Mouse (Mus musculus) embryonic facial prominence, embryonic 13.5 days (tissue): ENCODE results near the gene Slc36a4. TPM values are rescaled to one million over a fixed set of nuclear protein-coding genes. Genes with fewer than 3 reads are reported as not detected.

Experiments used
- ATAC-seq: fragments of 200-750 bp; cut with Nextera tagmentation; 2 replicates; pipeline ENCODE4 v1.8.0; 2017; ENCODE audit warnings: low read depth; ENCODE audit not compliant: insufficient number of reproducible peaks, insufficient read depth, low FRiP score, low TSS enrichment
- H3K27ac ChIP-seq: fragments of 300-500 bp; sonication (generic); 2 replicates; pipeline ENCODE4 v1.5.1; 2015; ENCODE audit warnings: moderate library complexity, mild to moderate bottlenecking, inconsistent platforms
- H3K27me3 ChIP-seq: fragments of 300-500 bp; sonication (generic); 2 replicates; pipeline ENCODE4 v1.6.1; 2015; ENCODE audit warnings: mild to moderate bottlenecking, inconsistent platforms
- H3K36me3 ChIP-seq: fragments of 300-500 bp; sonication (generic); 2 replicates; pipeline ENCODE4 v1.6.1; 2015; ENCODE audit warnings: mild to moderate bottlenecking, inconsistent platforms
- H3K4me1 ChIP-seq: fragments of 300-500 bp; sonication (generic); 2 replicates; pipeline ENCODE4 v1.6.1; 2015; ENCODE audit warnings: inconsistent platforms
- H3K4me2 ChIP-seq: fragments of 300-500 bp; sonication (generic); 2 replicates; pipeline ENCODE4 v1.6.1; 2015; ENCODE audit warnings: moderate library complexity, mild to moderate bottlenecking, inconsistent platforms
- H3K4me3 ChIP-seq: fragments of 300-500 bp; sonication (generic); 2 replicates; pipeline ENCODE4 v1.5.1; 2015; ENCODE audit warnings: mild to moderate bottlenecking, inconsistent platforms
- H3K9ac ChIP-seq: fragments of 300-500 bp; sonication (generic); 2 replicates; pipeline ENCODE4 v1.6.1; 2015; ENCODE audit warnings: mild to moderate bottlenecking, inconsistent platforms
- H3K9me3 ChIP-seq: fragments of 300-500 bp; sonication (generic); 2 replicates; pipeline ENCODE4 v1.6.1; 2016; ENCODE audit warnings: inconsistent platforms
- WGBS: fragments of 180-500 bp; shearing (Covaris S2); methylation state at CpG from one replicate; pipeline ENCODE4 v1.1.7; 2015; ENCODE audit warnings: mixed read lengths; 5-methylcytosine and 5-hydroxymethylcytosine counted together
- polyA plus RNA-seq: library from polyadenylated mRNA; unstranded; fragments of >200 nt; fragmentation: Nextera tagmentation; extraction: Ambion mirVana; gene quantifications from 2 replicates; pipeline ENCODE4 v1.2.1, GENCODE M21; 2015

Gene Slc36a4
- polyA plus RNA-seq, 1 experiment from 2014 or later, result 19.1 TPM

DNA sequence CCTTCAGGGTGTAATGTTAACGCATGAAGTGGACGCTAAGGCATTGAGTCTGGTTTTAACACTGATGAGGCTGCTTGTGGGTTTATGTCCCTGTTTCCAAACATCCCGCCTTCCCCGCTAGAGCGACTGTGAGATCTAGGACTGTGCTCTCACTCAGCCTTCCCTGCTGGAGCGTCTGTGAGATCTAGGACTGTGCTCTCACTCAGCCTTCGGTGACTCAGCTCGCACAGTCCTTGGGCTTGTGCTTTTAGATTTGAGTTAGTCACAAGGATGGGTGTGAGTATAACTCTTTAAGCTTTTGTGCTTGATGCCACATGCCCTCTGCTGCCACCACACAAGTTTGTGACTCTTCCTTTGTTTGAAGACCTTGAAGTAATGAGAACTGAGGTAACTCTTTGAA, 17.6 kb downstream of the Slc36a4 start:
- 94% methylated on average over 8 of the region's 8 CpGs for WGBS
- H3K27me3 ChIP-seq, result no peaks in the 10 kb centered on the region
- ATAC-seq, result no peak
- peaks cover 87% of the 10 kb centered on the region for H3K36me3 ChIP-seq
- H3K27ac ChIP-seq, result no peak overlapping the region
- no peak overlapping the region for H3K9ac ChIP-seq
- no peaks in the 10 kb centered on the region for H3K9me3 ChIP-seq
- H3K4me1 ChIP-seq, result no peaks in the 10 kb centered on the region
- H3K4me3 ChIP-seq, result no peak overlapping the region
- no peak overlapping the region for H3K4me2 ChIP-seq

DNA sequence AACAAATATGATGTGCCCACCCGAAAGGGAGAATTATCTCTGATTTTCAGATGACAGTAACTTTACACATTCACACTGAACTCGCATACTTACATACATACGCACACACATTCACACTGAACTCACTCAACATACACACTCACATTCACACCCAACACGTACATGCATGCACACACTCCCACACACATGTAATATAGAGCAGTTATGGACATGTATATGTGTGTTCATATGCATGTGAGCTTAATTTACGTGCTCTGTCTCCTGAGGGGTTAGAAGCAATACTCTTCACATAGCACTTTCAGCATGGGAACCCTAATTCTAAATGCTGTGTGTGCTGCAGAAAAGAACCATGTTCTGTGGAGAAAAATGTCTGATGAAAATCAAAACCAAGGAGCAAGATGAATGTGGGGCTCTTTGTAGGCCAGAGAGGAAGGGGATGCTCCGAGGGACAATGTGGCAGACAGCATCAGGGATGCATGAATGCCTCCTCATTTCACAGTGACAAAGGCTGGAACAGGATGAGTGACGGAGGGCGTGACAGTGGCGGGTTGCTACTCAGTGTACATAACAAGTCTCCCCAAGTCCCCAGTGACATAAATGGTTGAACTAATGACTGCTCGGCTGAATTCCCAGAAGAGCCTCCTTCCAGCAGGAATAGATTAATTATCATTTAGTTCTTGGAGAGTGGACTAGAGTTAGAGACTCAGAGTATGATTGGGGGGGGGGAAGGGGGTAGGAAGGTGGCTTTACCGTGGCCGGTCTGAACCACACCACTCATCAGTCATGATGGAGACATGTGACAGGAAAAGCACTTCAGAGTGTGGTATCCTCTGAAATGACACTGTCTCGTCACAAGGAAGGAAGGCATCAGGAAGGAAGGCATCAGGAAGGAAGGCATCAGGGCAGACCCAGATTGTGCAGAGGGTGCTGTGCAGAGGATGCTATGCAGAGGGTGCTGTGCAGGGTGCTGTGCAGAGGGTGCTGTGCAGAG, 22.5 kb downstream of the Slc36a4 start:
- no peak overlapping the region for H3K4me3 ChIP-seq
- no peak overlapping the region for H3K27ac ChIP-seq
- H3K9me3 ChIP-seq, result no peaks in the 10 kb centered on the region
- H3K27me3 ChIP-seq, result no peaks in the 10 kb centered on the region
- WGBS, result 69% methylated on average over 13 of the region's 13 CpGs
- H3K9ac ChIP-seq, result no peak overlapping the region
- ATAC-seq, result no peak
- no peaks in the 10 kb centered on the region for H3K4me1 ChIP-seq
- peaks cover 83% of the 10 kb centered on the region for H3K36me3 ChIP-seq
- H3K4me2 ChIP-seq, result no peak overlapping the region

DNA sequence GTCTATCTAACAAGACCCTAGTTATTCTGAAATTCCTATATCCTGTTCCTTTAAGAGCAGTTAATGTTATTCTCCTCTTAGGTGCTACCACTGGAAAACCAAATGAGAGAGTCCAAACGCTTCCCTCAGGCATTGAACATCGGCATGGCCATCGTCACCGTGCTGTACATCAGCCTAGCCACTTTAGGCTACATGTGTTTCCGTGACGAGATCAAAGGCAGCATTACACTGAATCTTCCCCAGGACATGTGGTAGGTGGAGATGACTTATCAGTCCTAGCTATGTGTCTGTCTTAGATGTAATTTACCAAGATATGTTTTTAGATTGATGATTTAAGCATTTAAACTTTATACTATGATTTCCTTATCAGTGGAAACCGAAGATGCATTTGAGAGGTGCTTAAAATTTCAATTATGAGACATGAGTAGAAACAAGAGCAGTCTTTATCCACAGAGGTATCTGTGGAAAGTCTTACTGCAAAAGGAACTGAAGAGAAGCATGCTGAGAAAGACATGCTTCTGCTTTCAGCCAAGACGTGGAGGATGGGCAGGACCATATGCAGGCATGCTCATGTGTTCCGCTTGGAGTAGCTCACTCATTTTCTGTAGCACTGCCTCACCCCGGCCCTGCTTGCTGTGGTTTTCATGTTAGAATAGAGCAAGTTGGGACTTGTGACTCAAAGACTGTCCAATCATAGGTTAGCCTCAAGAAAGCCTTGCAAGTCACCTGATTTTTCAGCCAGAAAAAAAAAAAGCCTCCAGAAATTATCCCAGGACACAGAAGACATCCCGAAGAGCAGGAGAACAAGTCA, 24.7 kb downstream of the Slc36a4 start:
- H3K27me3 ChIP-seq, result no peaks in the 10 kb centered on the region
- H3K4me2 ChIP-seq, result no peak overlapping the region
- H3K36me3 ChIP-seq, result peaks cover 84% of the 10 kb centered on the region
- no peak overlapping the region for H3K4me3 ChIP-seq
- no peak overlapping the region for H3K27ac ChIP-seq
- H3K9ac ChIP-seq, result no peak overlapping the region
- no peaks in the 10 kb centered on the region for H3K4me1 ChIP-seq
- ATAC-seq, result no peak
- 76% methylated on average over 11 of the region's 11 CpGs for WGBS
- no peaks in the 10 kb centered on the region for H3K9me3 ChIP-seq

DNA sequence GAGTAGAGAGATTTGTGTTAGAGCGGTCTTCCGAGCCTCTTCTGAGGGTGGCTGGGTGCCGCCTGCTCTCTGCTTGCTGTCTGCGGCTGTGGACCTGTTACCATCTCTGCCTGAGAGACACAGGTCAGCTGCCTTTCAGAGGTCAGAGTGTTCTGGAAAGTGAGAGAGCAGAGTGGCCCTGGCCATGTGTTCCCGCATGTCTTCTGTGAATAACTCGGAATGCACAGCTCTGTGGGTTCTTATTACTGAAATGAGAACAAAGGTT, 25.3 kb downstream of the Slc36a4 start:
- Histone ChIP-seq H3K27ac (no peak overlapping the region), H3K27me3 (no peaks in the 10 kb centered on the region), H3K9ac (no peak overlapping the region), H3K9me3 (no peaks in the 10 kb centered on the region), H3K4me3 (no peak overlapping the region), H3K36me3 (peaks cover 84% of the 10 kb centered on the region), H3K4me2 (no peak overlapping the region), H3K4me1 (no peaks in the 10 kb centered on the region)
- ATAC-seq, result no peak
- 84% methylated on average over 6 of the region's 6 CpGs for WGBS

DNA sequence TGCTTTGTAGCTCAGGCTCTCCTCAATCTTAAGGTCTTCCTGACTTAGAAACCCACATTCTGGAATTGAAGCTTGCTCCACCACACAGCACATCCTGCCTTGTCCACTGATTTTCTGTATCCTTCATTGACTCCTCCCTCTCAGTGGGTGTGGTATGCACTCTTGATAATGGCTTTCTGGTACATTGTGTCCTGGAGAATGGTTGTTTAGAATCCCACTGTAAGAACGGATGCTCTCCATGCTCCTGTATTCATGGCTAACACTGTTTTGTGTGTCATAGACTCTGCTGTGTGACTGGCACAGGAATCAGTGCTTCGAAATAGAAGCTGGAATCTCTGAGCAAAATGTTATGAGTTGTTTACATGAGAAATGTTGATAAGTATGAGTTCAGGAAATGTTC, 28.0 kb downstream of the Slc36a4 start:
- 87% methylated on average over 2 of the region's 2 CpGs for WGBS
- Histone ChIP-seq H3K4me1 (no peaks in the 10 kb centered on the region), H3K9me3 (no peaks in the 10 kb centered on the region), H3K9ac (no peak overlapping the region), H3K36me3 (peaks cover 66% of the 10 kb centered on the region), H3K27ac (no peak overlapping the region), H3K4me3 (no peak overlapping the region), H3K27me3 (no peaks in the 10 kb centered on the region), H3K4me2 (no peak overlapping the region)
- no peak for ATAC-seq

DNA sequence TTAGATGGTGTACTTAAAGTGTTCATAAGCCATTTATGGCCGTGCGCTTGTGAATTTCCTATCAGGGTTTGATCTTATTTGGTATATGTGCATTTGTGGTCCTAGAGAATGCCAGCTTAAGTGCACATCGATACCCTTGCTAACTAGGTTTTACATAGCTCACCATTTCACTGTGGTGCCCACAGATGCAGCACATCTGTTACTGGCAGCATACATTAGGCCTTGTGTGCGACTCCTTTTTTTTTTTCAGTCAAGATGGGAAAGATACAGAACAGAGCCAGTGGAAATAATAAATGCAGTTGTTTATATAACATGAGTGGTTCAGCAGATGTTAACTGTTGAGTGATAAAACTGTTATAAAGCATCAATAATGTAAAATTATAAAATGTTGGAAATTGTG, 31.9 kb downstream of the Slc36a4 start:
- WGBS, result 74% methylated on average over 4 of the region's 4 CpGs
- no peak overlapping the region for H3K4me3 ChIP-seq
- no peak for ATAC-seq
- no peaks in the 10 kb centered on the region for H3K4me1 ChIP-seq
- no peak overlapping the region for H3K27ac ChIP-seq
- H3K9me3 ChIP-seq, result no peaks in the 10 kb centered on the region
- no peaks in the 10 kb centered on the region for H3K27me3 ChIP-seq
- H3K9ac ChIP-seq, result no peak overlapping the region
- no peak overlapping the region for H3K4me2 ChIP-seq
- H3K36me3 ChIP-seq, result peaks cover 40% of the 10 kb centered on the region

DNA sequence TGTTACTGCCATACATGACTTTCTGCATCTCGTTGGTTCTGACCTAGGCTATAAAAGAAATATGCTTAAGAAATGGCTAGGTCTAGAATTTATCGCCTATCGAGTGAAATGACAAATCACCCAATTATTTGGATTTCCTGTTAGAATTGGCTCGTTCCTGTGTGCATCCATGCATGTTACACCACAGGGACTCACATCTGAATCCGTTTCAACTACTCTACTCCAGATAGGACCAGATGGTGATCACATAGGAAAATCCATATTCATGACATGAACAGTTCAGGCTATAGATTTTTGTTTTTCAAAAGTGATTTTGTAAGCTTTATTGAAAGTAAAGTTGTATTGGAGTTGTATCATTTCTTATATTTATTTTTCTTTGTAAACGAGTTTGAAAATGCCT, 32.4 kb downstream of the Slc36a4 start:
- Histone ChIP-seq H3K27ac (no peak overlapping the region), H3K9me3 (no peaks in the 10 kb centered on the region), H3K27me3 (no peaks in the 10 kb centered on the region), H3K36me3 (peaks cover 35% of the 10 kb centered on the region), H3K4me3 (no peak overlapping the region), H3K9ac (no peak overlapping the region), H3K4me2 (no peak overlapping the region), H3K4me1 (no peaks in the 10 kb centered on the region)
- 70% methylated on average over 6 of the region's 6 CpGs for WGBS
- no peak for ATAC-seq

DNA sequence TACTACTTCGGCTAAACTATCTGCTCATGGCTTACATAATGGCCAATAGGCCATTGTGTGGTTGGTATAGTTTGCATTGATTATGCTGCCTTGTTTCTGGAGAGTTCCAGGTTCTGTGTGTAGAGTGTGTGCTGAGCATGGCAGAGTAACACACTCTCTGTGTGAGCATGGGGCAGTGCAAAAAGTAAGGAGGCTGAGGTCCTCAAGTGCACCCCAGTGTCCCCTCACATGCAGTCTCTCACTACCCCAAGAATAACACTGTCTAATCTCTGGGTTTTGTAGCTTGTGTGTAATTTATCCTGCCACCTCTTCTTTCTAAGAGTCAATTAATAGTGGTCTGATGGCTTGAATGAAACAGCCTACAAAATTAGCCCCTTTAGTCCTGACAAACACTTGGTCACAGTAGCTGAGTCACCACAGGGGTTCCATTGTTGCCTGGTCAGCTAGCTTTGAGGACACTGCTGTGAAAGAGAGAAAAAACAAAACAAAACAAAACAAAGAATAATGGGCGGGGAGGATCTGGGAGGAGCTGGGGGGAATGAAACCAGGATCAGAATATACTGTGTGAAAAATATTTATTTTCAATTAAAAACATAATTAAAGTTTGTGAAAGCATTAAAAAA, 36.6 kb downstream of the Slc36a4 start:
- Histone ChIP-seq H3K4me1 (no peaks in the 10 kb centered on the region), H3K4me2 (no peak overlapping the region), H3K9ac (no peak overlapping the region), H3K27ac (no peak overlapping the region), H3K36me3 (0 out of 2 replicates have a peak, but pooled peaks cover 7% of the 10 kb centered on the region), H3K27me3 (no peaks in the 10 kb centered on the region), H3K4me3 (no peak overlapping the region), H3K9me3 (no peaks in the 10 kb centered on the region)
- WGBS, result 78% methylated on average over 2 of the region's 2 CpGs
- ATAC-seq, result no peak

DNA sequence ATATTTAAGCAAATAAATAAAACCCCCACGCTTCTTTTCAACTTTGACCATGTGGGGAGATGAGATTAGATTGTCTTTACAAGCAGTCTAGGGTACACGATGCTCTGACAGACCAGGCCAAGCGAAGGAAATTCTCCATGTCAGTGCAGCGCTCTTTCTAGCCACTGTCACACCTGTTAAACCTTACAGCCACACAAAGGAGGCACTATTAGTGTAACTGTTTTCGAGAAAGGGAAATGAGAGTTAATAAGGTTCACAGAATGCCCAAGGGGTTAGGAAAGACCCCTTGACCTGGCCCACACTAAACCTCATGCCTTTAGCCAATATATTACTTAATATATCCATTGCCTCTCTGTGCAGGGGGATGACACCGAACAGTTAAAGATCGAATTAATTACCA, 37.1 kb downstream of the Slc36a4 start:
- H3K4me2 ChIP-seq, result no peak overlapping the region
- WGBS, result 17% methylated on average over 7 of the region's 7 CpGs
- ATAC-seq, result no peak
- H3K9ac ChIP-seq, result no peak overlapping the region
- H3K27ac ChIP-seq, result no peak overlapping the region
- H3K9me3 ChIP-seq, result no peaks in the 10 kb centered on the region
- no peaks in the 10 kb centered on the region for H3K4me1 ChIP-seq
- 0 out of 2 replicates have a peak, but pooled peaks cover 7% of the 10 kb centered on the region for H3K36me3 ChIP-seq
- H3K4me3 ChIP-seq, result no peak overlapping the region
- H3K27me3 ChIP-seq, result no peaks in the 10 kb centered on the region

DNA sequence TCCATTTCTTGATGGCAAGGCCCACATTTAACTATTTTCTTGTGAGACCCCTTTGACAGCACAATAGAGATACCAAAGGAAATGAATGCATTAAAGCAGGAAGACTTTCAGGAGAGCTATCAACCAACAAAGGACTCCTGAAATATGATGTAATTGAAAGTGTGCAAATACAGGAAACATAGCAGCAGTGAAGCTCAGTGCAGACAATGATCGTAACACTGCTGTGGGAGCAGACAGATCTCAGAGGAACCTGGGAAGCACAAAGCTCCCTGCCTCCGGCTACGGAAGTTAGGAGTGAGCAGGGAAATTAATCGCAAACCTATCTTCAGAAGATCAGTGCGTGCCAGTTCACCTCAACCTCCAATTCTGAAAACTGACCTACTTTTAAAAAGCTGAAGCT, 38.8 kb downstream of the Slc36a4 start:
- no peak overlapping the region for H3K27ac ChIP-seq
- WGBS, result 50% methylated on average over 5 of the region's 5 CpGs
- H3K9ac ChIP-seq, result no peak overlapping the region
- H3K4me2 ChIP-seq, result no peak overlapping the region
- no peak for ATAC-seq
- H3K4me1 ChIP-seq, result no peaks in the 10 kb centered on the region
- H3K36me3 ChIP-seq, result 0 out of 2 replicates have a peak, but pooled peaks cover under 1% of the 10 kb centered on the region
- H3K4me3 ChIP-seq, result no peak overlapping the region
- H3K9me3 ChIP-seq, result no peaks in the 10 kb centered on the region
- no peaks in the 10 kb centered on the region for H3K27me3 ChIP-seq

DNA sequence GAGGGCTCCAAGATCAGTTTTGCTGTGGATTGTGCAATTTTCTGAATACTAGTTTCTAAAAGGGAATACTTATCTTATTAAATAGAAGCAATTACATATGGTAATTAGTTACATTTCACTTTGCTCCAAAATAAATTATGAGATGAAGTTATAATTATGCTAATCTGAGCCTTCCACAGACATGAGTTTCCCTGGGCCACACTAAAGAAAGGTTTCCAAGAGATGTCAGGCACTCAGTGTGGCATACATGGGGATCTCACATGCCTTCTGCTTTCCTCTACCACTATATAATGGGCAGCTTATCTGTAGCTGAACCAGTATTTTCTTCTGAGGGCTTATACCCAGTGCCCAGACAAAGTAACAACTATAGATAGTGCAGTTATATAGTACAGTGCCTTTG, 49.8 kb downstream of the Slc36a4 start:
- Histone ChIP-seq H3K9ac (no peak overlapping the region), H3K27me3 (no peaks in the 10 kb centered on the region), H3K27ac (no peak overlapping the region), H3K4me1 (no peaks in the 10 kb centered on the region), H3K4me2 (no peak overlapping the region), H3K36me3 (no peaks in the 10 kb centered on the region), H3K9me3 (no peaks in the 10 kb centered on the region), H3K4me3 (no peak overlapping the region)
- no peak for ATAC-seq
